Mouse (Mus musculus) heart, postnatal 36 days (tissue): ENCODE measurements around the gene Parp4. TPM values are rescaled to one million over a fixed set of nuclear protein-coding genes. Genes with fewer than 3 reads are reported as not detected.
A peak's percentile ranks its signal among the peaks of the same experiment; 100 is the strongest.

ENCODE experiments used
- DNase-seq, 2 experiments: peaks; one replicate each; pipeline ENCODE4 v3.0.0; 2021 to 2022
- intact Hi-C: fragments of 180-260 bp; cut with DNase I; formaldehyde crosslinking; loops from one replicate; pipeline ENCODE4 v1.15.1; 2025
- total RNA-seq, 2 experiments: library from RNA; stranded (reverse); gene quantifications; 2 replicates each; pipeline ENCODE4 v1.2.3; 2021

Gene Parp4
- 10 to 100 TPM; 27.9 to 31.1 TPM for total RNA-seq

GRCm38 (mm10) chr14:56575416-56575815 lies at the start of gene Parp4, which contains the start of gene Cenpj:
Gene Parp4, plus strand, starts transcription at chr14:56575619.
Gene Cenpj, minus strand, starts transcription at chr14:56575425.
- intact Hi-C loops = loop anchor here (2.0 to 10.0 kb wide), 3 partner anchors 93 to 309 kb away; partner anchors contain the start of genes Mphosph8, Pspc1 and Zmym2
- peak; percentile 88 to 89 for DNase-seq

GRCm38 (mm10) chr14:56530788-56531187 lies 44.6 kb upstream of the Parp4 start:
- intact Hi-C loops = no loop called here
- no peak for DNase-seq

GRCm38 (mm10) chr14:56544946-56545345 lies 30.5 kb upstream of the Parp4 start:
- DNase-seq = no peak
- intact Hi-C loops = no loop called here

DNA sequence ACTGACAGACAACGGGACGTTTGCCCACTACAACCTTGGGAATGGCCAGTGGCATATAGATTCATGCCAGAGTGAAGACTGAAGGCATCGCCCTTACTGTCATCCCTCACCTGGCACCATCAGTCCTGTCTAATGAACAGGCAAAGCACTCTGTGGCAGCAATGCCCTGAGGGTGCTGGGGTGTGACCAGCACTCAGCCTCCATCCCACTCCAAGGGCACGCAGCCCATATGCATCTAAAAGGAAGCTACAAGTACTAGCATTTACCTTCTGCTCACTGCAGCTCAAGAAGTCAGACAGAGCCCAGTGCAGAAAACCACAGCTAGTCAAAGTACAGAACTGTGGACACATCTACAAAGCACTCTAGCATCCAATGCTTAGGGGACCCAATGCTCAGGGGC lies 29.9 kb upstream of the Parp4 start:
- intact Hi-C loops = no loop called here
- DNase-seq = no peak

GRCm38 (mm10) chr14:56550960-56551359 lies 24.5 kb upstream of the Parp4 start:
- no peak for DNase-seq
- intact Hi-C loops = no loop called here

- DNase-seq = no peak
- intact Hi-C loops = no loop called here
Measured at GRCm38 (mm10) chr14:56552924-56553323, 22.5 kb upstream of the Parp4 start.

DNA sequence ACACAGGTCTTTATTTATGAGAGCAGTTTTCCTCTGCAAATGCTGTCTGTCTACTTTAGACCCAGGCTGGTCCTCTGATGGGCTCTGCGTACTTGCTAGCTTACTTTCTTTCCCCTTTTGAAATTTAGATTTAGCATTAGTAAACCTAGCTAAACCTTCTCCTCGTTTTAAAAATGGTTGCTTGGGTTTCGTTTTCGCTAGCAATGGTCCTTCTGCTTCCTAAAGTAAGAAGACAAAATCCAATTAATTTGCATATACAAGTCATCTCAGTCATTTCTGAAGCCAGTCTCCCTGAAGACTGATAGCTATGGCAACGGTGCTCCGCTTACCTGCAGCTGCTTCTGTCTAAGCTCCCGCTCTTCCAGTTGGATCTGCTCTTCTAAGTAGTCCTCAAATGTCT lies 22.1 kb upstream of the Parp4 start:
- no peak for DNase-seq

DNA sequence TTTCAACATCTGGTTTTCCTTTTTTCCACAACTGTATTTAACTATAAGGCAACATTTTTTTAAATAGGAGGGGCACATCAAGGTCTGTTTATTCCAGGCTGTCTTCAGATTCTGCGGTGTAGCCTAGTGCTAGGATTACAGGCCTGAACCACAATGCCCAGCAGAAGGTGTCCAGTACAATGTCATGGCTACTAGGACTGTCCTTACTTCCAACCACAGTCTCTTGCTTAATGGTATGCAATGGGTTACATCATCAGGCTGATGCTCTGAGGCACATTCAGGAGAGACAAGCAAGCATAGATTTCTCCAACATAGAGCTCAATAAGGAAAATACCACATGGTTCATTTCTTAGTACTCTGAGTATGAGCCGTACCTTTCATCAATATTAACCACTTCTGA lies 20.7 kb upstream of the Parp4 start:
- DNase-seq = no peak
- intact Hi-C loops = no loop called here

More for the DNA sequence above, 22.1 kb upstream of the Parp4 start:
- intact Hi-C loops = no loop called here

DNA sequence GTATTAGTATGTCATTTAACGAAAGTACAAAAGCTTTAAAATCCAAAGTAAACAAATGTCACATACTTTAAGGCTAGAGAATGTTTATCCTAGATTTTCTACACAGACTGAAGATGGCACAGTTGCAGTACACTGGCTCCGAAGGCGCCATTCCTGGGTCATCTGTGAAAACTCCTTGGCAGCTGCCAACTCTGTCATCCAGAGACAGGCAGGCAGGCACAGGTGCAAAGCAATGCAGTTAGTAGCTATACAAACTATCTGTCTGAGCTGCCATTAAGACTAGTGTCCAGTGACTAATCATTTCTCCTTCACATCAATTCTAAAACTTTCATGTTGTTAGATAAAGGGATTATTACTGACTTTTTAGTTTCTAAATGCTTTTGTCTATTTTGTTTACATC lies 16.3 kb upstream of the Parp4 start:
- intact Hi-C loops = no loop called here
- DNase-seq = no peak

- intact Hi-C loops = no loop called here
Measured at GRCm38 (mm10) chr14:56567476-56567875, 7.9 kb upstream of the Parp4 start.

DNA sequence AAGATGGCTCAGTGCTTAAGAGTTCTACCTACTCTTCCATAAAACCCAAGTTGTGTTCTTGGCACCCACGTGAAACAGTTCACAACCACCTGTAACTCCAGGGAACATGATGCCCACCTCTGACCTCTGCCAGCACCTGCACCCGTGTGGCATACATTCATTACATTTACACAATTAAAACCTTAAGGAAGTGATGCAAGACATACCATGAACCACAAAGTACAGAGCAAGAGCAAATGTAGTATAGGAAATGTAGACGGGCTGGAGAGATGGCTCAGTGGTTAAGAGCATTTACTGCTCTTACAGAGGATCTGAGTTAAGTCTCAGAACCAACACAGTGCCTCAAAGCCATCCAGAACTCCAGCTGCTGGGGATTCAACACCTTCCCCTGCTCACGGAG lies 6.4 kb upstream of the Parp4 start:
- intact Hi-C loops = no loop called here
- no peak for DNase-seq

More at GRCm38 (mm10) chr14:56567476-56567875, 7.9 kb upstream of the Parp4 start:
- DNase-seq = no peak

DNA sequence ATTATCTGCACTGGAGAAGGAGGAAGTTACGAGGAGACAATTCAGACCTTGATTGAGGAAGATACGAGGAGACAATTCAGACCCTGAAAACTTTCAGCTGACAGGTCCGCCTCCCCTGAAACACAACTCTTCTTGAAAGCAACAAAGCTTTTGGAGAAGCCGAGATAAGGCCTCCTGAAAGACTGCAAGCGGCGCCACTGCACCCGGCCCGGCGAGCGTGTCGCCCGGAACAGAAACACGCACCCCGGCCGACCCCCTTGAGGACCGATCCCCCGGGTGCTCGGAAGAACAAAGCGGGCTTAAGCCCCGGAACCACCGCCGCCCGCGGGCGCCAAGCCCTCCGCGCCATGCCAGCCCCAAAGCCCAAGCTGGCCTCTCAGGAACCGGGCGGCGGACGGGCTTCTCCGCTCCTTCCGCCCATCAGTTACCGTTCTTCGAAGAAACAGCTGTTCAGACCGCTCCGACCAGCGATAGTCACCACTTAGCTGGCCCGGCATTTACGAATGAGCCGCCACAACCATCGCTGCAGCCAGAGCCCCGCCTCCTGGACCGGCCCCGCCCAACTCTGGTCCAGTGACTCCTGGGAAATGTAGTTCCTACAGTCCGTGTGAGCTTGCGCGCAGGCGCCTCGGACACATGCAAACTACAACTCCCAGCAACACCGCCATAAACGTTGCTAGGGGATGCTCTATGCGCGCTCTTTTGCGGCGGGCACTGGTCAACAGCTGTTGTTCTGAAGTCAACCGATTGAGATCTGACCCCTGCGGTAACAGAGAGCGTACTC lies 3.9 kb upstream of the Parp4 start:
- intact Hi-C loops = loop anchor here (10.0 kb wide), 2 partner anchors 203 to 313 kb away; partner anchors contain the start of genes Pspc1 and Zmym2
- DNase-seq = peak; percentile 92 to 94

DNA sequence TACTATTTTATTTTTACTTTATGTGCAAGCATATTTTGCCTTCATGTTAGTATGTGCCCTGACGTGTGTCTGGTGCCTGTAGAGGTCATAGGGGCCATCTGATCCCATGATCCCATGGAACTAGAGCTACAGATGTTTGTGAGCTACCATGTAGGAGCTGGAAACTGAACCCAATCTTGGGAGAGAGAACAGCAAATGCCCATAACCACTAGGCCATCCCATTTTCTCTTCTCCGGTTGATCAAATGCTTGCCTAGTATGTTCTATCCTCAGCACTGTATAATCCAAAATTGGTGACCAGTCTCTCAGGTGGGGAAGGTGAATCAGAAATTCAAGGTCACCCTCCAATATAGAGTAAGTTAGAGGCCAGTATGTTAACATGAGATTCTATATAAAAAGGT lies 2.9 kb upstream of the Parp4 start:
- DNase-seq = no peak
- intact Hi-C loops = loop anchor here (10.0 kb wide), 2 partner anchors 202 to 312 kb away; partner anchors contain the start of genes Pspc1 and Zmym2

DNA sequence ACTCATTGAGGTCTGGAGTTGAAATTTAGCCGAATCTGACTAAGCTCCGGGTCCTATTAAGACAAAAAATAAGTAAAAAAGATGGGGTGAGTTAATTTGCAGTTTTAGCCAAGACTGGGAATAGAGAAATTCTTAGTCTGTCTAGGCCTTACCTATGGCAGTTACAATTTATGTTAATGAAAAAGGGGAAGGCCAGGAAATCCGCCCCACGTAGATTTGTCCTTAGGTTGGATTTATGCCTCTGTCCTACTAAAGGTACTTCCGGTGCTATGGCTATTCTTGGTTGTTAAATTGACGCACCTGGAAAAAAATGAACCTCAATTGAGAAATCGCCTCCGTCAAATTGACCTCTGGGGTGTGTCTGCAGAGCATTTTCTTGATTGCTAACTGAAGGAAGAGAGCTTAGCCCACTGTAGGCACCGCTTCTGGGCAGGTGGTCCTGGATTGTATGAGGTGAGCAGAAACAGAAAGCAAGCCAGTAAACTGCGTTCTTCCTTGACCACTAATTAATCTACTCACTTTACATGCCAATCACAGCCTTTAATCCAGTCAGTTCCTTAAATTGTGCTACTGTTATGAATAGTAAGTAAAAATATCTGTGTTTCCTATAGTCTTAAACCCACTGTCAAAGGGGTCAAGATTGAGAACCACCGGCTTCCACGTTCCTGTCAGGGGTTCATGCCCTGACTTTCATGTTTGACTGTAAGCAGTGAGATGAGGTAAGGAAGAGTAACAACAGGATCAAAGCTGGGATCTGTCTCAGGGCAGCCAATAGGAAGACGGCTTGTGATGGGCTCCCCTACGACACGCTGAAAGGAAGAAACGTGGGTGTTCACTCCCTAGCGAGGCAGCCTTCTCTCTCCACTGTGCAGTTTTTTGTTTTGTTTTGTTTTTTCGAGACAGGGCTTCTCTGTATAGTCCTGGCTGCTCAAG lies 816 bp downstream of the Parp4 start:
- intact Hi-C loops = loop anchor here (2.0 to 10.0 kb wide), 3 partner anchors 93 to 309 kb away; partner anchors contain the start of genes Mphosph8, Pspc1 and Zmym2
- no peak for DNase-seq

GRCm38 (mm10) chr14:56579011-56579410 lies 3.6 kb downstream of the Parp4 start:
- DNase-seq = no peak
- intact Hi-C loops = loop anchor here (10.0 kb wide), 2 partner anchors 196 to 306 kb away; partner anchors contain the start of genes Pspc1 and Zmym2

DNA sequence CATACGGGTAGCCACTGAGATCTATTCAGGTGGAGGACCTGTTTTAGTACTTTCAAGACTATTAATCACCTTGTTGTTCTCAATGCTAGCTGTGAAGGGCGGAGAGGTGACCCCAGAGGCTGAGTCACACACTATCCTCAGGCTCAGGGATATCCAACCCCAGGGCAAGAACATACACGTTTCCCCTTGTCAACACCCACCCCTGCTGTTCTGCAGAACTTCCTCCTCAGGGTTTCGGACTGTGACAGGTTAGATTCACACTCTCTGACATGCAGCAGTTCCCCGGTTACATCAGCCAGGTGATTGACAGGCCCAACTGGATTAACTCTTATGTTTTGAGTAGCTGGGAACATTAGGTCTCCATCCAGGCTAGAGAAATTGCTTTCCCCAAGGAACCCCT lies 5.7 kb downstream of the Parp4 start:
- DNase-seq = no peak
- intact Hi-C loops = no loop called here

- intact Hi-C loops = no loop called here
Measured at GRCm38 (mm10) chr14:56582294-56582693, 6.9 kb downstream of the Parp4 start.

DNA sequence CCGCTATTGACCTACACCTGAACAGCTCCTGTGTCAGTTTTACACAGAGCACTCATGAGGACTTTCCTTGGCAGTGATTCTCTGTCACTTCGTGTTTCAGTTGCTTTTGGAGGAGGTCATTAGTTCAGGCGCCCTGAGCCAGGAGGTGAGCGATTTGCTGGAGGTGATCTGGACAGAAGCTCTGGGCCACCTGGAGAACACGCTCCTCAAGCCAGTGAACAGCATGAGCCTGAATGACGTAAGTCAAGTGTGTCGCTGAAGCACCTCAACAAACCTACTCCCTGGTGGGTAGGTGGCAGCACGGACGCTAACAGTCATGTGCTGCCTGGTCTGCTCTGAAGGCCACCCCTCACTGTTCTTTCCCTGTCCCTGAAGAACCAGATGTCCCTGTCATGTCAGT lies 16.8 kb downstream of the Parp4 start:
- no peak for DNase-seq
- intact Hi-C loops = loop anchor here (10.0 kb wide), 1 partner anchor 203 kb away; no protein-coding TSS in a partner anchor

More at GRCm38 (mm10) chr14:56582294-56582693, 6.9 kb downstream of the Parp4 start:
- no peak for DNase-seq

DNA sequence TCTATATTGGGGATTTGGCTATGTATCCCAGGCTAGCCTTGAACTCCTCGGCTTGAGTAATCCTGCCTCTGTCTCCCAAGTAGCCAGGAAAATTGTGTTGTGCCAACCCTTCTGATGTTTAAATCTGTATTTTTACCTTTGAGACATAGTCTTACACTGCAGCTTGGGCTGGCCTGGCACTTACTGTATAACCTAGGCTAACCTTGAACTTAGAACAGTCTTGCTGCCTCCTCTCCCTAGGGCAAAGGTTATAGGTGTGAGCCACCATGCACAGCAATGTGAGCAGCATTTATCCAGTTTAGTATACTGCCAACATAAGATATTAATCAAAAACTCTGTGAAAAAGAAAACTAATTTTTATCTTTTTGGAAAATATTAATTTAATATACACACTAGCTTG lies 19.4 kb downstream of the Parp4 start:
- no peak for DNase-seq
- intact Hi-C loops = loop anchor here (10.0 kb wide), 1 partner anchor 200 kb away; no protein-coding TSS in a partner anchor

DNA sequence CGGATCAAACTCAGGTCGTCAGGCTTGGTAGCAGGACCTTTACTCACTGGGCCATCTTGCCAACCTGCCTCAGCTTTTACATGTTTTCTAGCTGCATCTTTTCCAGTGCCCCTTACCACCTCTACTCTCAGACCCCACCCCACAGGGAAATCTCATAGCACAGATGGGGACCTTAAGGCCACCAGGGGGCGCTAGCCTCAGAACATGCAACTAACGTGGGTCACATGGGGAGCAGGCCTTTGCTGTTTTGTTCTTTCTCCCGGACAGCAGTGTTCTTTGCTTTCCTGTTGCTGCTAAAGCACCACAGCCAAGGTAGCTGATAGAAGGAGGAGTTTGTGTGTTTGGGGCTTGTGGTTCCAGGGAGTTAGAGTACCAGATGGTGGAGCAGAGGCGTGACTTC lies 23.3 kb downstream of the Parp4 start:
- peak; percentile 27 to 66 for DNase-seq
- intact Hi-C loops = loop anchor here (10.0 kb wide), 1 partner anchor 196 kb away; no protein-coding TSS in a partner anchor

DNA sequence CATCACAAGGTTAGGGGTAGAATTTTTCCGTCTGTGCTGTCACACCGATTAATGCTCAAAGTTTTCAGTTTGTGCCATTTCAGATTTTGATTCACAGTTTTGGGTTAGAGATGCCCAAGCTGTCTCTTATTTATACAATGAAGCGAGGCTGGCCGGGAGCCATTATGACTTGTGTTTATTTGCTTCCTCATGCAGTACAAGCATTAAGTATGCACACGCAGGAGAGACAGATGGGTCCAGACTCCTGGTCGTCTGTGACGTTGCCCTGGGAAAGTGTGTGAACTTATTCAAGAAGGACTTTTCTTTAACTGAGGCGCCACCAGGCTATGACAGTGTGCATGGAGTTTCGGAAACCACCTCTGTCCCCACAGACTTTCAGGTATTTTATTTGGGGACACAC lies 26.6 kb downstream of the Parp4 start:
- intact Hi-C loops = no loop called here
- no peak for DNase-seq
